Mouse (Mus musculus) liver, embryonic 18 days (tissue): Measurements from ENCODE around the gene Tmco1. TPM values are rescaled to one million over a fixed set of nuclear protein-coding genes. Genes with fewer than 3 reads are reported as not detected.

ENCODE experiments used
- polyA plus RNA-seq: library from polyadenylated mRNA; depleted of rRNA; stranded (reverse); fragments of >200 nt; gene quantifications from 2 replicates; pipeline ENCODE4 v1.2.3, GENCODE M21; 2012; rRNA removed

Tmco1 gene
- polyA plus RNA-seq, result 53.2 and 53.3 TPM in 2 replicates

DNA sequence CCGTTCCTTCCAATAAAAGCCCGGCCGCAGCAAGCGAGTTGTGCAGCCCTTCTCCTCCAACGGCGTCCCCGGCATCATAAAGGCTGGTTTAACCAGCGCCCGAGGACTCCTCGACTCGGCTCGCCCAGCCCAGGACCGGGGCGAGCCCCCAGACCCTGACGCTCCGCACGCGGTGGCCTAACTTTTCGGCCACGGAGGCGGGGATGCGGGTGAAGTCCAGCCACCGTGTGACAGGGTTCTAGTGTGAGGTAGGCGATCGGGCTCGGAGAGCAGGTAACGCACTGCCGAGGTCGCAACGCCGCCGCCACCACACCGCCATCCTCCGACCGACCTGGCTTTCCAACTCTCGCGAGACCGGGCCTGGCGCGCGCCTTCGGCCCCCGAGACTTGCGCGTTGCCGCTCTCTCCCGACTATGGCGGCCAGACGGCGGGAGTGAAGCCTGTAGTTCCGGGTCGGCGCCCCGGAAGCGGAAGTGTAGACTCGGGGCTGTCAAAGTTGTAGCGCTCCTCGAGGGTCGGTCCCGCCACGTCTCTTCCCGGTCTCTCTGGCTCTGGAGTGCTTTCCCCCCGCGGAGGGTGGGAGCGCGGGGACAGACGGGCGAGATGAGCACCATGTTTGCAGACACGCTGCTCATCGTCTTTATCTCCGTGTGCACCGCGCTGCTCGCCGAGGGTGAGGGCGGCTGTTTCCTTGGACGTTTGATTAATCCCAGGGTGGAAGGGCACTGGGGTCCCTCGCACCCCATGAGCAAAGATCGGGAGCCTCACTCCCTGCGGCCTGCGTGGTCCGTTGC, at the start of gene Tmco1:
Gene Tmco1 (plus strand): TSS at position 118 of the 794 bp plus-strand sequence.

DNA sequence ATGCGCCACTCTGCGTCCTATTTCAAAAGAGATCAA, 23.0 kb upstream of the Tmco1 start, which contains the start of gene Uck2:
Gene Uck2 (minus strand): TSS at position 1 of the 36 bp plus-strand sequence.

DNA sequence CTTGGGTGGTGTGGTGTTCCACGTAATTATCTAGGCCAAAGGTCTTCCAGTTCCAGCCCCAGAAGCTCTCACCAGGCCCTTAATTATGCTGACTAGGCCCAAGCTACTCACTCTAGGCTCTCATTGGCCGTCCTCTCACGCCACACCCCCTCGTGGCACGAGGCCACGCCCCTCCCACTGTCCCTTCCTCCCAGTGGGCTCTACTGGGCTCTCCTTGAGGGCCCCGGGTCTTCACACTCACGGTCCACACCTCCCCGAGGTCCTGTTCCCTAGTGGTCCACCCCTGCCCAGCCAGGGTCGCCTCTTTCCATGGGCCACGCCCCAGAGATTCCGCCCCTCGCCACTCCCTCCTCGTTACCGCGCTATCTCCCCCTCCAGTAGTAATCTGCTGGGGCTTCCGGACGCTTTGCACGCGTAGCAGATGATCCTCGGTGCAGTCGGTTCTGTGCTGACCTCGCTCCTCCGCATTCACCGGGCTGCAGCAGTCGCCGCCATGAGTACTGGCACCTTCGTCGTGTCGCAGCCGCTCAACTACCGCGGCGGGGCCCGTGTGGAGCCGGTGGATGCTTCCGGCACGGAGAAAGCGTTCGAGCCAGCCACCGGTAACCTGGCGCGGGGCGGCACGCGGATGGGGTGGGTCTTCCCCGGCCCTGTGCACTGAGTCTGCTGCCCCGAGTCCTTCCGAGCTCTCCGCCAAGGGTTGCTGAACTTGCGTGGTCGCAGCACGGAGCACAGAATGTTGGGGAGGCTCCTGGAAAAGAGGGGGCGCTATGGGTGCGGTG, 41.8 kb downstream of the Tmco1 start, which contains the start of gene Aldh9a1:
Gene Aldh9a1 (plus strand): TSS at position 177 of the 782 bp plus-strand sequence.

Other genes starting within 250 kb of the Tmco1 start
- 11.9 and 13.6 TPM in 2 replicates for gene Uck2, start 23.1 kb upstream of the Tmco1 start, polyA plus RNA-seq
- 40.0 and 40.3 TPM in 2 replicates for gene Aldh9a1, start 41.6 kb downstream of the Tmco1 start, polyA plus RNA-seq
- 147 and 156 TPM in 2 replicates for gene Mgst3, start 85.5 kb downstream of the Tmco1 start, polyA plus RNA-seq
- gene Lrrc52, start 158.4 kb downstream of the Tmco1 start, polyA plus RNA-seq, result not detected in 2 replicates